ENCODE assay signal across 18 mouse cellular contexts in the genomic region with DNA sequence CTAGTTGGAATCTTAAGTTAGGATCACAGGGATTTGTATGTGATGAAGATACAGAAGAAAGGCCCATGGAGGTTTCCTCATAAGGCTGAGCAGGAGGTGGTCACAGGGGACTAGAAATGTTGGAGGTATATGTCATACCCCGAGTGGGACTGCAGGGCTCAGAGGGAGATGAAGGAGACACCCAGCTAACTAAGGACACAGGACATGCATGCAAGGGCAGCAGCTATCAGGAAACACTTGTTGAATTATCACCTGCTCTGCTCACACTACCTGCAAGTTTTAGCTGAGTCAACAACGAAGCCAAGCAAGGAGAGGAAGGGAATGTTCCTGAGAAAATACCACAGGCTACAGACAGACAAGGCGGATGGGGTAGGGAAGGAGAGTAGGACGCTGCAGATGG. TPM values are rescaled to one million over a fixed set of nuclear protein-coding genes. Genes with fewer than 3 reads are reported as not detected.
DNase-seq lines count a peak whose midpoint lies in the region; ATAC-seq and TF ChIP-seq lines count a peak whose summit lies in the region.
"Had no signal": no experiment of that assay in that cellular context is flagged by ENCODE, and none has a peak within 500 bp of the region (broad histone marks: within the 10 kb centered on the region; RNA-seq: fewer than 3 reads in every experiment).

No protein-coding gene starts in this region.

- TF ChIP-seq EP300 in stomach, postnatal 0 days (optimal IDR thresholded peaks at IDR 0.05), result no peak

- TF ChIP-seq POLR2A in thymus, adult 2 months (IDR thresholded peaks at IDR 0.05; ENCODE audit: control insufficient read depth, extremely low read depth, insufficient read depth, low read length, poor library complexity), result no peak

- H3K9me3 ChIP-seq in kidney, embryonic 15.5 days (replicated peaks), result no peaks in the 10 kb centered on the region
- H3K9me3 ChIP-seq in megakaryocyte, embryonic 14.5 days, result no peaks in the 10 kb centered on the region
- no peaks in the 10 kb centered on the region for H3K9me3 ChIP-seq in liver, embryonic 13.5 days (replicated peaks)
- no peaks in the 10 kb centered on the region for H3K9me3 ChIP-seq in stomach, postnatal 0 days (ENCODE audit: control insufficient read depth, low read length)
- H3K9me3 ChIP-seq: hindbrain, embryonic 13.5 days had no signal

- H3K4me1 ChIP-seq in kidney, embryonic 15.5 days, result peaks cover 28% of the 10 kb centered on the region
- peaks cover 58% of the 10 kb centered on the region for H3K4me1 ChIP-seq in megakaryocyte, embryonic 14.5 days
- H3K4me1 ChIP-seq in liver, embryonic 13.5 days (replicated peaks), result peaks cover 70% of the 10 kb centered on the region
- peaks cover 3% of the 10 kb centered on the region for H3K4me1 ChIP-seq in stomach, postnatal 0 days (replicated peaks; ENCODE audit: control insufficient read depth, insufficient read depth)
- peaks cover 4% of the 10 kb centered on the region for H3K4me1 ChIP-seq in thymus, adult 2 months (replicated peaks; ENCODE audit: control insufficient read depth, insufficient read depth, low read length)

- 80% methylated on average over 4 of the region's 4 CpGs for WGBS in kidney, embryonic 15.5 days
- WGBS in liver, embryonic 13.5 days (ENCODE audit: insufficient replicate concordance), result 70% methylated on average over 4 of the region's 4 CpGs
- WGBS in stomach, postnatal 0 days, result 43% methylated on average over 4 of the region's 4 CpGs
- 87% methylated on average over 4 of the region's 4 CpGs for whole genome bisulfite sequencing in thymus, adult 2 months

- peak overlapping the region; percentile 88 for H3K27ac ChIP-seq in kidney, embryonic 15.5 days
- peak overlapping the region; percentile 82 for H3K27ac ChIP-seq in liver, embryonic 13.5 days
- peak overlapping the region; percentile 74 for H3K27ac ChIP-seq in stomach, postnatal 0 days (replicated peaks)
- H3K27ac ChIP-seq in thymus, adult 2 months (ENCODE audit: control insufficient read depth, insufficient read depth, low read length), result no peak overlapping the region

- no peak for DNase-seq in kidney, adult 9 months
- no peak for DNase-seq in liver, embryonic 13.5 days
- no peak for DNase-seq in stomach, postnatal 0 days (ENCODE audit: low spot score)
- DNase-seq in thymus, adult 2 months, result no peak
- DNase-seq in spleen, adult 12 weeks (ENCODE audit: low spot score), result no peak
- DNase-seq: layer of hippocampus, postnatal 36 days; right cerebral cortex, adult 18-20 months; thymus, postnatal 14 days had no signal

- no peak for TF ChIP-seq CTCF in stomach, postnatal 0 days (IDR thresholded peaks at IDR 0.05; ENCODE audit: low read depth)
- no peak for TF ChIP-seq CTCF in thymus, adult 2 months (IDR thresholded peaks at IDR 0.05; ENCODE audit: borderline replicate concordance, control insufficient read depth, extremely low read depth, insufficient read depth, low read length, poor library complexity)

- no peak for ATAC-seq in kidney, embryonic 15.5 days (replicated peaks; ENCODE audit: low FRiP score)
- ATAC-seq in megakaryocyte, adult 5-6 weeks (ENCODE audit: poor library complexity, severe bottlenecking), result no peak
- ATAC-seq in liver, embryonic 13.5 days (ENCODE audit: low read depth), result no peak
- peak; percentile 52 for ATAC-seq in stomach, postnatal 0 days (ENCODE audit: low FRiP score, low TSS enrichment)

- H3K4me2 ChIP-seq in kidney, embryonic 15.5 days, result no peak overlapping the region
- H3K4me2 ChIP-seq in liver, embryonic 13.5 days, result no peak overlapping the region
- no peak overlapping the region for H3K4me2 ChIP-seq in stomach, postnatal 0 days (replicated peaks; ENCODE audit: low read depth)
- H3K4me2 ChIP-seq: hindbrain, embryonic 13.5 days had no signal

- no peaks in the 10 kb centered on the region for H3K27me3 ChIP-seq in kidney, embryonic 15.5 days
- H3K27me3 ChIP-seq in megakaryocyte, embryonic 14.5 days (replicated peaks), result no peaks in the 10 kb centered on the region
- H3K27me3 ChIP-seq in liver, embryonic 13.5 days, result no peaks in the 10 kb centered on the region
- no peaks in the 10 kb centered on the region for H3K27me3 ChIP-seq in stomach, postnatal 0 days (ENCODE audit: control insufficient read depth, insufficient read depth, low read length)
- no peaks in the 10 kb centered on the region for H3K27me3 ChIP-seq in thymus, adult 2 months (ENCODE audit: control insufficient read depth, insufficient read depth, low read length)
- H3K27me3 ChIP-seq: CH12.LX; hindbrain, embryonic 13.5 days had no signal

- peaks cover 70% of the 10 kb centered on the region for H3K36me3 ChIP-seq in kidney, embryonic 15.5 days
- peaks cover 89% of the 10 kb centered on the region for H3K36me3 ChIP-seq in megakaryocyte, embryonic 14.5 days (replicated peaks; ENCODE audit: low read length)
- peaks cover 91% of the 10 kb centered on the region for H3K36me3 ChIP-seq in liver, embryonic 13.5 days
- H3K36me3 ChIP-seq in stomach, postnatal 0 days (ENCODE audit: control insufficient read depth, insufficient read depth, low read length), result no peaks in the 10 kb centered on the region; the same call in 1 of the 2 replicates
- H3K36me3 ChIP-seq in thymus, adult 2 months (ENCODE audit: control insufficient read depth, insufficient read depth, low read length), result peaks cover 32% of the 10 kb centered on the region

- H3K9ac ChIP-seq in kidney, embryonic 15.5 days, result no peak overlapping the region
- 0 out of 2 replicates have a peak overlapping the region, but pooled peaks have one; percentile 57 for H3K9ac ChIP-seq in liver, embryonic 13.5 days
- no peak overlapping the region for H3K9ac ChIP-seq in stomach, postnatal 0 days (ENCODE audit: low read length)
- H3K9ac ChIP-seq: hindbrain, embryonic 13.5 days had no signal

- no peak overlapping the region for H3K4me3 ChIP-seq in kidney, embryonic 15.5 days (replicated peaks)
- H3K4me3 ChIP-seq in megakaryocyte, embryonic 14.5 days (replicated peaks), result peak overlapping the region; percentile 12
- no peak overlapping the region for H3K4me3 ChIP-seq in liver, embryonic 13.5 days (replicated peaks)
- H3K4me3 ChIP-seq in stomach, postnatal 0 days (ENCODE audit: low read depth, low read length), result no peak overlapping the region
- no peak overlapping the region for H3K4me3 ChIP-seq in thymus, adult 2 months (ENCODE audit: control insufficient read depth, insufficient read depth, low read length)
- H3K4me3 ChIP-seq: hindbrain, embryonic 13.5 days had no signal

RNA-seq across cellular contexts. Expression of gene Fam104a, which starts 16.3 kb away (rescaled TPM):
- polyA plus RNA-seq in kidney, embryonic 15.5 days (2015; fragmentation: Nextera tagmentation; extraction: Ambion mirVana), result 44.4 and 45.3 TPM in 2 replicates
- polyA plus RNA-seq in megakaryocyte, embryonic 14.5 days (2012; ENCODE audit: insufficient read depth, low replicate concordance), result 129 and 266 TPM in 2 replicates
- total RNA-seq in megakaryocyte, adult 5-6 weeks (2015), result 15.5 and 16.1 TPM in 2 replicates
- 11.2 and 19.6 TPM in 2 replicates for total RNA-seq in megakaryocyte, adult 5-6 weeks (2017)
- polyA plus RNA-seq in liver, embryonic 13.5 days (2015; fragmentation: Nextera tagmentation; extraction: Ambion mirVana), result 45.1 and 46.3 TPM in 2 replicates
- polyA plus RNA-seq in stomach, postnatal 0 days (2015; fragmentation: Nextera tagmentation; extraction: Ambion mirVana), result 34.2 and 34.3 TPM in 2 replicates
- 44.7 and 51.6 TPM in 2 replicates for polyA plus RNA-seq in thymus, adult 2 months (2012; rRNA removed)

RNA-seq across cellular contexts. Expression of gene D11Wsu47e, which starts 16.5 kb away (rescaled TPM):
- polyA plus RNA-seq in kidney, embryonic 15.5 days (2015; fragmentation: Nextera tagmentation; extraction: Ambion mirVana), result 21.3 and 22.0 TPM in 2 replicates
- polyA plus RNA-seq in megakaryocyte, embryonic 14.5 days (2012; ENCODE audit: insufficient read depth, low replicate concordance), result 5.2 TPM in 1 of 2 replicates, not detected in the other
- 3.2 and 5.4 TPM in 2 replicates for total RNA-seq in megakaryocyte, adult 5-6 weeks (2015)
- 10.3 and 13.1 TPM in 2 replicates for total RNA-seq in megakaryocyte, adult 5-6 weeks (2017)
- polyA plus RNA-seq in liver, embryonic 13.5 days (2015; fragmentation: Nextera tagmentation; extraction: Ambion mirVana), result 9.5 and 11.0 TPM in 2 replicates
- polyA plus RNA-seq in stomach, postnatal 0 days (2015; fragmentation: Nextera tagmentation; extraction: Ambion mirVana), result 8.7 and 9.7 TPM in 2 replicates
- polyA plus RNA-seq in thymus, adult 2 months (2012; rRNA removed), result 13.6 TPM in 2 replicates

RNA-seq across cellular contexts. Expression of gene Slc39a11, which starts 17.8 kb away (rescaled TPM):
- polyA plus RNA-seq in kidney, embryonic 15.5 days (2015; fragmentation: Nextera tagmentation; extraction: Ambion mirVana), result 22.0 and 22.2 TPM in 2 replicates
- polyA plus RNA-seq in megakaryocyte, embryonic 14.5 days (2012; ENCODE audit: insufficient read depth, low replicate concordance), result 20.6 and 67.1 TPM in 2 replicates
- total RNA-seq in megakaryocyte, adult 5-6 weeks (2015), result 11.2 and 13.1 TPM in 2 replicates
- total RNA-seq in megakaryocyte, adult 5-6 weeks (2017), result 11.3 and 11.4 TPM in 2 replicates
- polyA plus RNA-seq in liver, embryonic 13.5 days (2015; fragmentation: Nextera tagmentation; extraction: Ambion mirVana), result 15.0 and 16.3 TPM in 2 replicates
- 56.6 and 58.0 TPM in 2 replicates for polyA plus RNA-seq in stomach, postnatal 0 days (2015; fragmentation: Nextera tagmentation; extraction: Ambion mirVana)
- polyA plus RNA-seq in thymus, adult 2 months (2012; rRNA removed), result 18.0 and 19.0 TPM in 2 replicates

RNA-seq across cellular contexts. Expression of gene Cog1, which starts 18.7 kb away (rescaled TPM):
- 23.6 and 25.6 TPM in 2 replicates for polyA plus RNA-seq in kidney, embryonic 15.5 days (2015; fragmentation: Nextera tagmentation; extraction: Ambion mirVana)
- polyA plus RNA-seq in megakaryocyte, embryonic 14.5 days (2012; ENCODE audit: insufficient read depth, low replicate concordance), result 28.4 and 32.8 TPM in 2 replicates
- total RNA-seq in megakaryocyte, adult 5-6 weeks (2015), result 25.0 and 31.2 TPM in 2 replicates
- total RNA-seq in megakaryocyte, adult 5-6 weeks (2017), result 15.3 and 22.4 TPM in 2 replicates
- polyA plus RNA-seq in liver, embryonic 13.5 days (2015; fragmentation: Nextera tagmentation; extraction: Ambion mirVana), result 12.3 and 14.3 TPM in 2 replicates
- 14.4 and 15.3 TPM in 2 replicates for polyA plus RNA-seq in stomach, postnatal 0 days (2015; fragmentation: Nextera tagmentation; extraction: Ambion mirVana)
- polyA plus RNA-seq in thymus, adult 2 months (2012; rRNA removed), result 66.4 and 67.4 TPM in 2 replicates

RNA-seq across cellular contexts. Expression of gene Cpsf4l, which starts 42.1 kb away (rescaled TPM):
- 0.74 and 1.2 TPM in 2 replicates for polyA plus RNA-seq in kidney, embryonic 15.5 days (2015; fragmentation: Nextera tagmentation; extraction: Ambion mirVana)
- not detected in 2 replicates for polyA plus RNA-seq in megakaryocyte, embryonic 14.5 days (2012; ENCODE audit: insufficient read depth, low replicate concordance)
- total RNA-seq in megakaryocyte, adult 5-6 weeks (2015), result not detected in 2 replicates
- total RNA-seq in megakaryocyte, adult 5-6 weeks (2017), result not detected in 2 replicates
- not detected in 2 replicates for polyA plus RNA-seq in liver, embryonic 13.5 days (2015; fragmentation: Nextera tagmentation; extraction: Ambion mirVana)
- polyA plus RNA-seq in stomach, postnatal 0 days (2015; fragmentation: Nextera tagmentation; extraction: Ambion mirVana), result 0.16 and 0.19 TPM in 2 replicates
- 0.84 and 1.4 TPM in 2 replicates for polyA plus RNA-seq in thymus, adult 2 months (2012; rRNA removed)
- total RNA-seq: common myeloid progenitor, adult 5-6 weeks; gastrocnemius, adult 8-10 months; layer of hippocampus, postnatal 36 days; megakaryocyte-erythroid progenitor cell, adult 5-6 weeks; monocyte, adult 5-6 weeks; neutrophil, adult 5-6 weeks had no signal
